Mouse (Mus musculus) testis, postnatal 10 days (tissue): ENCODE results near the gene Gfra1.

Source experiments
- DNase-seq: peaks from one replicate; pipeline ENCODE4 v3.0.0; 2021; ENCODE audit warnings: low spot score

The Gfra1 gene

DNA sequence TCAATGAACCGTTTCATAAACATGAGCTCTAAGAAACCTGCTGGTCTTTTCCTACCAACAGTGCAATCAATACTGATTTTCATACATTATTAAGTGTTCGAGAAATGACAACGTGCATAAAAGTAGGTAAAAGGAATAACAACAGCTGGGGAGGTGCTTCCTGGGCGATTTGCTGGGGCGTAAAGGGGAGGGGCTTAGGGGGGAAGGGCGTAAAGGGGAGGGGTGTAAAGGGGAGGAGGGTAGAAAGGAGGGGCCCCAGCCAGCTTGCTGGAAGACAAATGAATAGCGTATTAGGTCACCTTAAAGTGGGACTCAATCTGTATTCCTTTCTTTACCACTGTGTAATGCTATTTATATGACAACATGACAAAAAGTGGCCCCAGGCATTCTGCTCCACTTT lies 13.9 kb downstream of the Gfra1 start:
- no peak for DNase-seq

DNA sequence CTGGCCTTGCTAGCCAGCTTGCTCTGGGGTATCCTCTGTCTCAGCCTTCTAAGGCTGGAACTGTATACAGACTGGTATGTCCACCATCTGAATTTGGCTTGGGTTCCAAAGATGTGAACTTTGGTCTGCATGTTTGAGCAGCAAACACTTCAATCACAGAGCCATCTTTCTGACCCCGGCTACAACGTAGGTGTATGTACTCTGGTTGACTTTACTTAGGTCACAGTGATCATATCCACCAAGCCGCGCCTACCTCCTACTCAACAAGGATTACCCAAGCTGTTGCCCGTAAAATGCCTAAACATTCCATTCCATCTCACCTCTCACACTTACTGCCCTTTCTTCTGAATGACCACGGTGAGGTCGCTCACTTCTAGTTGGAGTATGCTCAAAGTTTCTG lies 14.5 kb downstream of the Gfra1 start:
- DNase-seq: no peak

DNA sequence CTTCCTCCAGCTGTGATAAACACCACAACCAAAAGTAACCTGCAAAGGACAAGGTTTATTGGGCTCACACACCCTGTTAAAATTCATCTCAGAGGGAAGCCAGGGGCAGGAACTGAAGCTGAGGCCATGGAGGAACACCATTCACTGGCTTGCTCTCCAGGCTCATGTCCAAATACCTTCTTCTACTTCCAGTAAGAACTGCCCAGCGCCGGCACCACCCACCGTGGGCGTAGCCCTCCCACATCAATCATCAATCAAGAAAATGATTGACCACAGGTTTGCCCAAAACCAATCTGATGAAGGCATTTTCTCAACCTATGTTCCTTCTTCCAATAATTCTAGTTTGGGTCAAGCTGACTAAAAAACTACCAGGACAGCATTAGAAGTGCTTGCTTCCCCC lies 16.9 kb downstream of the Gfra1 start:
- no peak for DNase-seq

DNA sequence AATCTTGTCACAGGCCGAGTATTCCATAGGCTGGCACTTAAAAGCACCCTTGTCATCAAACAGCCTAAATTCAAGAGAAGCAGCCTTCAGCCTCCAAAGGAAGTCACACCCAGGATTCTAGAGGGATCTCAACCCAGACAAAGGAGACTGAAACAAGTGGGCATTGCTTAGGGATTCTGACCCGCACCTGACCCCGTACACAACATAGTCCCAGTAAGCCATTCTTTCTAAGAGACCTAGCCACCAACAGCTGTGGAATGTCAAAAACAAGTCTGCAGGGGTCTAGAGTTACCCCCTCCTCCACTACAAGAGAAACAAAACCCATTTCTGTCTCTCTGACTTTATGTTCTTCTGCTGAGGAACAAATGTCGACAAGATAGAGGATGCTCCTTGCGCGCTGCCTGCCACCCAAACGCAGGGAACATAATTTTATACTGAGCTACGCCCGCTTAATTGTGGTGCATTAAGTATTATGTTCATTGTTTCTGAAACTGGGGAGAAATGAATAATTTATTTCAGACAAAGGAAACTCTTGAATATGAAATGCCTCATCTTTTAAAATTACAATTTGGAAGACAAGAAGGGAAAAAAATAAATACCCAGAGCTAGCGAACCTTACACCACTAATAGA lies 18.2 kb downstream of the Gfra1 start:
- no peak for DNase-seq

DNA sequence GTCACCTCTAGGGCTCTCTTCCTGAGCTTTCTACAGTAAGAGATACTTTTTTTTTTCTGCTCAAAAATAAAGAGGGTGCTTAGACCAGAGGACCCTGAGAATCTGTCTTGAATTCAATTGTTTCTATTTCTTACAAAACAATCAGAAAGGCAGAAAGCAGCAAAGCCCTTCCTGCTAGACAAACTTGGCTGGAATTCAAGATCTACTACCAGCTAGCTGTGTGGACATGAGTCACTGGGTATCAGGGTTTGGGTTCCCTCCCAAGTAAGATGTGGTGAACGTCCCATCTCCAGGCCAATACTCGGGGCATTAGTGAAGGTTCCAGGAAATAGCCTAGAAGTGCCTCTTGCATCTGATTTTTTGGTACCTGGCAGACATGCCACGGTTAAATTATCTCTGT lies 18.8 kb downstream of the Gfra1 start:
- DNase-seq: no peak

DNA sequence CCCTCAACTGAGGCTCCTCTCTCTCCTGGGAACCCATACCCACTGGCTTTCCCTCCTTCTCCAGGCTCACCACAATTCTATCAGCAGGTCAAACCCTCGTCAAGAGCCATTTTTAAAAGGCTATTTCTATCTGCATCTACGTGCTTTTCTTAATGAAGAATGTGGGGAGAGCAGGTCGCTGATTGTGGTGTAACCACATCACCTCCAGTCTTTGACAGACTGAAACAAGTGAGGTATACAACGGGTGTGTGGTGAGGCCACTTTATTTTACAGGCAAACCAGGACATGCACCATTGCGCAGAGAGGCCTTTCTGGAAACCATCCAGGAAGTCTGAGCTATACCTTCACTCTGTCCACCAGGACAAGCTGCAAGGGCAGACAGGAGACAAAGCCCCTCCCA lies 19.8 kb downstream of the Gfra1 start:
- no peak for DNase-seq

DNA sequence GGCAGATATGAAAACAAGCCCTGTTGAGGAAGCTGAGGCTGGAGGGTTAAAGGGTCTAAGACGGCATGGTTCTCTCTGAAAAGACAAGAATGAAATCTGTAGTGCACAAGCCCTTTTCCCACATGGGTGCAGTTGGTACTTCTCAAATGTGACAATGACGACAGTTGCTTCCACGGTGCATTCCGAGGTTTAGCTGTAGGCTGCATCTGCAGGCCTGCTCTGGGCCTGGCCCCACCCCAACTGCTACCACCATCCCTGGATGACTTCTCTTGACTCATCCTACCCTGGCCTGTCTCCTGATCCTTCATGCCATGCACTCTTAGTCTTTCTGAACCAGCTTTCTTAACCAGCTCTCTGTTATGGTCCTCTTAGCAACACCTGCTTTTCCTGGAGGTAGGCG lies 22.9 kb downstream of the Gfra1 start:
- DNase-seq: no peak

DNA sequence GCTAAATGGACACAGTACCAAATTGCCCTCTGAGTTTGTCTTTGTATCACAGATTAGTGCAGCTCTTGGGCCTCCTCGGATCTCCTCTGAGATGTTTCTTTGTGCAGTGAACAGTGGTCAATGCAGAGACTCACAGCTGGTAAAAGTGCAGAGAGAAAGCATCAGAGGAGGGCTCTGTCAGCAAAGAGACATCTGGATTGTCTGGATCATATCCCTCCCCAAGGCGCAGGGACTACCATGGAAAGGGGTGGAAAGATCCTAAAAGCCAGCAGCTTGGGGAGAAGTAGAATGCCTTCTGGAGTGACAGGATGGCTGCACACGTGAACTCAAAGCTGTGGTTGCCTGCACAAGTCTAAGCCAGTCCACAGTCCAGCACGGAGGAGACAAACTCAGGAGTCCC lies 27.2 kb downstream of the Gfra1 start:
- no peak for DNase-seq

DNA sequence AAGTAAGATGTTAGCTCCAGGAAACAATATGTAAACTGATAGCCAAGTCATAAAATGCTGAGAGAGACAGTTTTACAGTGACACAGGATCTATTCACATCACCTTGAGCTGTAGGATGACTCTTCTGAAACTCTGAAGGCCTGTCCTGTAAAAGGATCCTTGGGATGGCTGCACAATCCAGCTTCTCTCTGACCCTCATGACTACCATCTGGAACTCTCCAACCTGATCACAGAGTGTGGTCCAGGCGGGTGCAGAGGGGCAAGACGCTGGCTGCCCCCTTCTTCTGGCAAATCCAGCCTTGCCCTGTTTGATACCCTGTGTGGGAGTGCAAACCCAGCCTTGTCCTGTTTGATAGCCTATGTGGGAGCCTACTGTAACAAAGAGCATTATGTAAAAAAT lies 28.4 kb downstream of the Gfra1 start:
- no peak for DNase-seq

DNA sequence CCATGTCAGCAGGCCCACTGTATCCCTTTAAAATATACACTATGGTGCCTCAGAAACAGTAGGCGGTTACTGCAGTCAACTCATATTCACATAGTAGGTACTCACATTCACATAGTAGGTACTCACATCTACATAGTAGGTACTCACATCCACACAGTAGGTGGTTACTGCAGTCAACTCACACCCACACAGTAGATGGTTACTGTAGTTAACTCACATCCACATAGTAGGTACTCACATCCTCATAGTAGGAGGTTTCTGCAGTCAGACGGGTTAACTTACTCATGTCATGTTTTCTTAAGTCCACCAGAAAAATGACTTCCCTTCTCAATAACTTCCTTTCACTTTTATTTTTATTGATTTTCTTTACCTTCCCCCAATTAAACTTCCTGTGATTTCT lies 30.8 kb downstream of the Gfra1 start:
- DNase-seq: no peak

DNA sequence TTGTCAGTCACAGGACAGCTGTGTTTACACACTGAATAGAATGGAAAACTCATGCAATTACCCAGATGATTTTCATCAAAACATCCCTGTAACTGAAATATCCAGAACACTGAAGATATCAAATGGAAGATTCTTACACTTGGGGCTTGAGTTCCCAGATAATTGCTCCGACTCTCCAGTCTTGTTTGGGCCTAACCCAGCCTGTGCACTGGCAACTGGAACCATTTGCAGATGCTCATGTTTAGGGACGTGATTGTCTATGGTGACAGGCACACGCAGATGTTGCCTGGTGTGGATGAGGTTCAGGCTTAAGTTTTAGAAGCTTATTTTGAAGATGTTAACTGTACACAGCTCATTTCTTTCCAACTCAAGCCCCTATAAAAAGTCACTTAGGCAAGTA lies 31.5 kb downstream of the Gfra1 start:
- DNase-seq: no peak

DNA sequence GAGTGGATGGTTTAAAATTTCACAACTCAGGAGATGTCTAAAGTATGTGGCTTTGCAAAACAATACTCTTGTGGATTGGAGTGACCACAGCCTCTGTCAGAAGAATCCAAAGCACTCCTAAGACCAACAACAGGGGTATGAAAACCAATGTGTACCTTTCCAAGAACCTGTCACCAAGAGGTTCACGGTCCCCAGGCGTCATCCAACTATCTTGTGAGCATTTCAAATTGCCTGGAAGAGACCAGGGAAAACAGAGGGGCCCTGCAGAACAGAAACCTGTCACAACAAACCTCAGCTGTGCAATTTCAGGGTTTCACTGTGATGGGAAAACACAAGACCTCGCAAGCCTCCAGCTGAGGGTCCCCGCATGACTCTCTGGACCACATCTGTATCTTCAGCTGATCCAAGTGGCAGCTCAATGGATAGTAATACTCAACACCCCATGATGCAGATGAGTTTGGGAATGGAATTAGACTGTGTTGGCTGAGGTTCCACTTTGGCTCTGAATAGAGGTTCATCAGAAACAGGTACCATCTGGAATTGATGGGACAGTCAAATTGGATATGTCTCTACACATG lies 32.7 kb downstream of the Gfra1 start:
- DNase-seq: no peak

DNA sequence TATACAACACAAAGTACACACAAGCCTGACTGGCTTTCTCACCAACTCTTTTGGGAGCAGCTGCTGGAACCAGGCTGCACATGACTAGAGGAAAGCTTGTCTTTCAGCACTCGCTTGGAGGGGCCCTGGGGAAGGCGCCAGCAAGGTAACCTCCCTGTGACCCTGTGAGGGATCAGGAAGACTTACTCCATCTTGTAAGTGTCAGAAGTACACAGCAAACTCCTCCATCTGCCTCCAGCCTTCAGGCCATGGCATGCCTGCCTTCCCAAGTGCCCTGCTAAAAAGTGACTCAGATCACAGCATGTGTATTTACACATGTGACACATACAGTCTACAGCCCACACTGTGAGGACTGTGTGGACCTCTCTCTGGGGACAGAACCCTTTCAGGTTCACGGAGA lies 36.0 kb downstream of the Gfra1 start:
- no peak for DNase-seq

DNA sequence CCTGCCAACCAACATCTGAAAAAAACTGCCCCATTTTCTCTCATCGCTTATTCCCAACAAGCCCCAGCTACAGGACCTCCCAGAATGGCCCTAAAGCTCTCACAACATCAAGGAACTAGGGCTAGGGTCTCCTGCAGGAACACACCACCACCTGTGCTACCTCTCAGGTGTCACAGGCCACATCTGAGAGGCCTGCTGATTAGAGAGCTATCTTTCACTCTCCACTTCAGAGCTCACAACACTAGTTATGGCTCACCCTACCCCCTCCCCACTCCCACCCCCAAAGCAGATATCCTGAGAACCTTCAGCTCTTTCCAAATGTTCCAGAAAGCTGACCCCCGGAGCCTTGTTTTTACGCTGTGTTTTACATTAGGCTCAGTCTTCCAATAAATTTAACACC lies 36.4 kb downstream of the Gfra1 start:
- no peak for DNase-seq

DNA sequence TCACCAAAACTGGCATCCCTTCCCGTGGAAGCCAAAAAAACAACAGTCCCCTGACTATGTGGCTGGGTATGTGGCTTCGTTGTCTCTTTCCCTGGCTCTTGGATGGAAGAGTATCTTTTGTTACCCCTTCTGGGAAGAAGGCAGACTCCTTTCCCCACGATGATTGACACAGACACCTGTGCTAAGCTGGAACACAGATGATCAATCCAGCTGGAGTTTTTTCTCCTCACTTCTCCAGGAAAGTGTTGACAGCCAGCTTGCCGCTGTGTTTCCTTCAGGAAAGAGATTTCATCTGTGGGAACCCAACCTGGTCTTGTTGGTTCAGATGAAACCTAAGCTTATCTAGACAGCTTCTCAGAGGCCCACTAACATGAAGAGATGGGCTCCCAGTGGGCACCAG lies 40.5 kb downstream of the Gfra1 start:
- no peak for DNase-seq

DNA sequence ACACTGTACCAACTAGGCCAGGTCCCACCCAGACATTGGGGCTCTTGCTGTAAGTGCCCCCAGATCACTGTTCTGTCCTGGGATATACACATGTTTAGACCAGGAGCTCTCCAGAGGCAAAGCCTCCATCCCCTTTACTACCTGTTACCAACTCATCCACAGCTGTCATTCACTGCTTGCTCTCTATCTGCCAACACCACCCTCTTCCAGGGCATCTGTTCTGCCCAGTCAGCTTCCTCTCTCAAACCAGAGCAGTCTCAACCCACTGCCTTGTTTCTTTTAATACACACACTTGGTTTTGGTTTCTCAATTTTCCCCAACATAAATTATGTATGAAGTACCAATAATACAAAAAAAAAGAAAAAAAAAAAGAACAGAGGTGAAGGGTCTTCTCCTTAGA lies 41.0 kb downstream of the Gfra1 start:
- no peak for DNase-seq

DNA sequence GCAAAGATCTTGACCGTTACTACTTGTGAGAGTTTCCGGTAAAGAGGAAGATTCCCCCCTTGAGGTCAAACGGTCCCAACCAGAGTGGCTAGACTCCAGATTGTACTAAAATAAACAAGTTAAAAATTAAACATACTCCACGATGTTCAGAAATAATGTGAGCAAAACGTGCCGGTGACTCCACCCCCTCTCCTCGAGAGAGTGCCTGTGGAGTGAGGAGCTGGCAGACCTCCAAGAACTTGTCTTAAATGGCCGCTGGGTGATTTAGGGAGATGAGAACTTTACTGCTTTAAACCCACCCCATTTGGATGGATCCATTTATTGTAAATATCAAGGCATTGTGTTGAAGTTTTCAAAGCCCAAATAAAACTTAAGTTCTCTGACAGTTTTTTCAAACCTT lies 42.4 kb downstream of the Gfra1 start:
- peak; percentile 53 for DNase-seq

DNA sequence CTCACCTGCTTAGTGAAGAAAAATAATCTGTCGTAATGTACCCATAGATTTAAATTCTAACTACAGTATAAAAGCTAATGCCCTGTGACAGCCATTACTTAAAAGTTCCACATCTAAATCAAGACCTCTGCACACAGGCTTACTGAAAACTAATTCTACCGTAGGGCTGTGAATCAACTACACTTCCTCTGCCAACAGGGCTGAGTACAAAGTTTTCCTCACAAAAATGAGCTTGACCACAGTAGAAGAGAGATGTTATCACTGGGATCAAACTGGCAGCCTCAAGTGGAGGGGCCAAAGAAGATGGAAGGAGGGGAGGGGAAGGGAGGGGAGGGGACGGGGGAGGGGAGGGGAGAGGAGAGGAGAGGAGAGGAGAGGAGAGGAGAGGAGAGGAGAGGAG lies 42.9 kb downstream of the Gfra1 start:
- DNase-seq: no peak

DNA sequence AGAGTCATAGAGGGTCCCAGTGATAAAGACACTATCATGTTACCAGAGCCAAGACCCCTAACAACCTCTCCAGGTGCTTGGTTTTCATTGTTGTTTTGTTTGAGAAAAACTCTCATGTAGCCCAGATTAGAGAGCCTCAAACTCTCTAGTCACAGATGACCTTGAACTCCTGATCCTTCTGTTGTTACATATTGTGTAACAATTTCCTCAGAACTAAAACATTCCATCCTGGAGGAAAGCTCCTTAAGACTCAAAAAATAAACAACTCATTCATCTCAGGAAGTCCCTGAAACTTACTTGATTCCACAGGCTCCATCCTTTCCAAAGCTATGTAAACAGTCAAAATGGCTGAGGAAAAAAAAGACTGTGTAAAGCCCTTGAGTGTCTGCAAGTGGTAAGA lies 49.0 kb downstream of the Gfra1 start:
- DNase-seq: no peak

DNA sequence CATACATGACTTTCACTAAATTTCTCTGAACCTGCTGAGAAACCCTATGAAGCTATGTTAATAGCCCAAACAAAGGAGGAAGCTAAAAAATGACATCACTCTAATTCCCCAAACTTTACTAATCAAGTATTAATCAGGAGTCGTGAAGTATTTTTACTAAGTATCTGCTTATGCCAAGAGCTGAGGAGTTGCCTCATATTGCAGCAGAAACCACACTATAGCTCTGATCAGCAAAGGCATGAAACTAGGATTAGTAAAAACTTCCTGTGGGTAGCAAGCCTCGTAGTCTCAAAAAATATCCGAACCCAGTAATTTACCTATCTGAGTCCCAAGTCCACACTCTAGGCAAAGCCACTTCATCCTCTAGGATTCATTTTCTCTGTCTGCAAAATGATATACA lies 55.5 kb downstream of the Gfra1 start:
- no peak for DNase-seq

DNA sequence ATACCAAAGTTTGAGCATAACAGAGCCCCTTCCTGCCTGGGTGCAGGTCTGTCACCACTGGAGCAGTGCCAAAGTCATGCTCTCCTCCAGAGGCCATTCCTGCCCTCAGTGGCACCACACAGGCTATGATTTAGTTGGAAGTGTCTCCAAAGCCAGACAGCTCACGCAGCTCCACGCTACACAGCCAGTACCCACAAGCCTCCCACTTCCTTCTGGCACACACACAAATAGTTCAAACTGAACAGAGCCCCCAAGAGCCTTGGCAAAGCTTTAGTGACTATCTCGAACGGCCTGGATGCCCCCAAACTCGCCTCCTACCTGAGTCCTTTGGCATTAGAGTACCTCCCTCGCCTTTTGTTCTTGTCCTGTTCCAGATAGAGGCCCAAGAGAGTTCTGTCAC lies 56.5 kb downstream of the Gfra1 start:
- no peak for DNase-seq

DNA sequence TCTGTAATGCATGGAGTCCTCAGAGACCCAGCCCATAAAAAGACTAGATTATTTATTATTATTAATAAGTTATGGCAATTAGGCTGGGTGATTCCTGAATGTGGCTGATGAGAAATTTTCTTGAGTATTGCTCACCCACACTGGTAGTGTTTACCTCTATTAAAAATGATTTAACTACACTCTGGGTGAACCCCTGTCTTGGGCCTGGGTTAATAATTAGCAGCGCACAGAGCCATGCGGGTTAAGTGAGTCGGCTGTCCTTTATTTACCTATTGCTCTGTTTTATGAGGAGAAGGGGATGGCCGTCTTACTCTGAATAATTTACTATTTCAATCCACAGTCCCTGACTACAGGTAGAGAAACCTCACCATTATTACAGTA lies 59.1 kb downstream of the Gfra1 start:
- no peak for DNase-seq

DNA sequence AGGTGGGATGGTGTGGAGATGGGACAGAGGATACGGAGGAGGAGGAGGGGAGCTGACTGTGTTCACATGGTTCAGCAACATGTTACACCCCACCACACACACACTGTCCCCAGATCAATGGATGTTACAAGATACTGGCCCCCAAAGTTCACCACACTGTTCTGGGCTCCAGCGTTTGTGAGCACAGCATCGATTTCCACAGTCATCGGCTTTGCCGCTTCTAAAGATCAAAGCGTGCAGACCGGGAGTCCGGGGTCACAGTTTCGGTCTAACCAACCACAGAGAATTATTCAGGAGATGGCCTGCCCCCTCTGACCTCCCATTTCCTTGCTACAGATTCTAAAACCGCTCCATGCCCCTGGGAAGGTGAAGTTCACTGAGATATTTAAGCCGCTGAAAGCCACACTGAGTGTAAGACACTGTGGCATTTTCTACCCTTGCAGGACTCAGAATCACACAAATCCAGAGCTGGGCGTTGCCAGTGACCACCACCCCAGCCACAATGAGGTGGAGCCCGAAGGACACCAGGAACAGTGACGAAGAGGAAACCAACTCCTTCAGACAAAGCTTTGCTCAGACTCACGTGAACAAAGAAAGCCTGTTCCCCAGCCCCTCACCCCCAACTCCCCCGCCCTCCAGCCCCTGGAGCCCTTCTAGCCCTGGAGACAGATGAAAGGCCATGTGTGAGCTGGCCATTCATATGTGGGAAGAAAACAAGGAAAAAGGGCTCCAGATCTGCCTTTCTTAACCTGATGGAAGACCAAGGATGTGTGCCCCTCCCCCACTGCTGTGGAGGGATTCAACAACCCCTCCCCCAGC lies 59.7 kb downstream of the Gfra1 start:
- no peak for DNase-seq

DNA sequence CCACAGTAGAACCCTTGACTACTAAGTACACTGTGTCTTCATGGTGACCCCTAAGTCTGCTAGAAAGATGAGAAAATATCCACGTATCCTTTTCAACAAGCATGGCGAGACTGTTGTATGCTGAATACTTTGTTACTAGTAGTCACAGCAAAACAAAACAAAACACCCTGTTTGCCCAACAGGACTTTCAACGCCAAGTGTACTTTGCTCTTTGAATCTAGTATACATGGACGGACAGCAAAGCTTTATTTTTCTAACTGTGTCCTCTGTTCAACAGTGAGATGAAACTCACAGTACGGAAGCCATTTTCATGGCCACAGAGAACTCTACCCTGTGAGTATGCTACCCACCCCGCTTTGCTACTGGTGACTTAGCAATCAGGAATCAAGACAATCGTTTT lies 62.6 kb downstream of the Gfra1 start:
- DNase-seq: no peak
